Mouse (Mus musculus) telencephalon, adult 2 months (tissue): ENCODE data around the gene Batf2.
"Not testable (repeated sequence)": the region's sequence is repeated elsewhere in the genome, so short reads cannot be mapped to it uniquely, and the experiment has no call there.

ENCODE experiments used
- DNase-seq: peaks from one replicate; pipeline ENCODE4 v3.0.0-alpha.2; 2011; ENCODE audit warnings: low read depth, low spot score

Gene Batf2

GRCm38 (mm10) chr19:6132171-6132827 lies 8.5 kb upstream of the Batf2 start:
- no peak for DNase-seq

DNA sequence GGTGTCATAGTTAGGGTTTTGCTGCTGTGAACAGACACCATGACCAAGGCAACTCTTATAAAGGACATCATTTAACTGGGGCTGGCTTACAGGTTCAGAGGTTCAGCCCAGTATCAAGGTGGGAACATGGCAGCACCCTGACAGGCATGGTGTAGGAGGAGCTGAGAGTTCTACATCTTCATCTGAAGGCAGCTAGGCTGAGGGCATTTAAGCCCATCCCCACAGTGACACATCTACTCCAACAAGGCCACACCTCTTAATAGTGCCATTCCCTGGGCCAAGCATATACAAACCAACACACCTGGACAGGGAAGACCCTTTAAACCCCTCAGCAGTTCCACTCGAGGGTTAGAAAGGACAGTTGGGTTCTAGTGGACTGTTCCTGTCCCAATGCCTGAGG lies 7.6 kb upstream of the Batf2 start:
- not testable (repeated sequence) for DNase-seq

- DNase-seq = no peak
These were observed 4.4 kb upstream of the Batf2 start for GRCm38 (mm10) chr19:6136397-6136796.

- DNase-seq = no peak
These were observed 1.1 kb upstream of the Batf2 start for GRCm38 (mm10) chr19:6139701-6140100.

DNA sequence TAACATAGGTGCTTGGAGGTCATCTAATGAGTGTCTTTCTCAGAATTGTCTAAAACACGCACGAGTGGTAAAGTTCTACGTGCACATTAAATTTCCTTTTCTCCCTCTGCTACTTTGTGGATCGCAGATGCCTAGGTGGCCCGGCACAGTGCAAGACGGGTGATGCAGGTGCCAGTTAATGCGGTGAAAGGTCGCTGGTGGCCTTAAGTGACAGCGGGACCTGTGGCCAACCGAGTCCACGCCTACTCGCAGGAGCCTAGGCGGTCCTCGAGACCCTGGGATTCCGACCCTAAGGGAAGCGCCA lies 457 bp upstream of the Batf2 start:
- no peak for DNase-seq

DNA sequence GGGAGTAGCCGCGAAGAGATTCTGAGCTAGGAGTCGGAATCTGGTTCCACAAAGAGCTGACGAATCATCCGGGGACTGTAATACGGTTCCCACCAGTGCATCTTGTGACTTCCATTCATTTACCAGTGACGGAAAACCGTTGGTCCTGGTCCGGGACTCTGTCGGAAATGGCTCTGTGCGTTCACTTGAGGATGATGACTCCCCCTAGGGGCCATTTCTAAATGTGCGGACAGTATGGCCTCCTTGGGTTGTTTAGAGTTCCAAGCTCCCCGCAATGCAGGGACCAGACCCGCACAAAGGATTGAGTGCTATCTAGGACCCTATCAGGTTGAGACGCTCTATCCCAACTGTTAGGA lies 589 bp downstream of the Batf2 start, which contains the start of gene Arl2:
TSS of gene Arl2 (minus strand) at position 155 of the 356 bp plus-strand sequence.
- DNase-seq = peak; percentile 95

DNA sequence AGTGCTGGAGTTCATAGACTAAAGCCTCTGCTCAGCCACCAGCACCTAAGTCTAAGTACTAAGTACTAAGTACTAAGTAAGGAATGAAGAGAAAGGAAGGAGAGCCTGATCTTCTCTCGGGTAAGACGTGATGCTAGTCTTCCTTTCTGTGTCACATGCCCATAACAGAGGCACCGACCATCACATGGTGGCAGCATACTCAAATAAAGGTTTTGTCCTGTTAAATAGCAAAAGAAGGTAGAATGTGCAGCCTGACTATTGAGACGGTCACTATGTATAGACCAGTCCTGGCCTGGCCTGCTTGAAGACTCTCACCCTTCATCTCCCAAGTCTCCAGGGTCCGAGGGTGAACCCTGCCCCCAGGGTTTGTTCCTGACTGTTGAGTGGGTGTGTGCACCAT lies 4.1 kb downstream of the Batf2 start:
- DNase-seq = no peak

GRCm38 (mm10) chr19:6155174-6155573 lies 14.4 kb downstream of the Batf2 start:
- no peak for DNase-seq

- DNase-seq = no peak
These were observed 15.6 kb downstream of the Batf2 start for GRCm38 (mm10) chr19:6156372-6156771.

- DNase-seq = no peak
These were observed 16.4 kb downstream of the Batf2 start for GRCm38 (mm10) chr19:6157220-6157619.

GRCm38 (mm10) chr19:6163872-6164547 lies 23.2 kb downstream of the Batf2 start:
- no peak for DNase-seq

DNA sequence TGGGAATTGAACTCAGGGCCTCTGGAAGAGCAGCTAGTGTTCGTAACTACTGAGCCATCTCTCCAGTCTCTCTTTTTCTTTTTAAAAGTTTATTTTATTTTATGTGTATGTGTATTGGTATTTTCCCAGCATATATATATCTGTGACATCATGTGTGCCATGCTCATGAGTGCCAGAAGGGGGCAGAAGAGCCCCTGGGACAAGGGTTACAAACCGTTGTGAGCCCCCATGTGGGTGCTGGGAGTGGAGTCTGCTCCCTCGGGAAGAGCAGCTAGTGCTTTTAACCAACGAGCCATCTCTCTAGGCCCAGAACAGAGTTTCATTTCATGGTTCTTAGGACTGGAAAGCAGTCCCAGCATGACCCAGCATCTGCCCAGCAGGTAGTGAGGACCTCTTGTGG lies 26.0 kb downstream of the Batf2 start:
- no peak for DNase-seq

GRCm38 (mm10) chr19:6171215-6171614 lies 30.4 kb downstream of the Batf2 start:
- DNase-seq = no peak

DNA sequence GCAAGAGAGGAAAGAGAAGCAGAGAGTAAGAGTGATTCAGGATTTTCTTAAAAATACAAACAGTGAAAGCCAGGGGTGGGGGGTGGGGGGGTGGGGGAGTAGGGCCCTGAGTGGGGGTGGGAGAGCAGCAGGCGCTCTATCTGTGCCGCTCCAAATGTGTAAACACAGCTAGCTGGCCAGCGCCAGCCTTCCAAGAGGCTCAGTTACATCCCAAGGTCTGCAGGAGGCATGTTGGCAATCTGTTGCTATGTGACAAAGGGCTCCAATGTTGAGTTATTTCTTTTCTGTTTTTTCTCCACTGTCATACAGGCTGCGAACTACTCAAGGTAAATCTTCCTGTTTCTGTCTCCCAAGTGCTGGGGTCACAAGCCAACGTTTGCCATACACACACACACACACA lies 34.0 kb downstream of the Batf2 start:
- DNase-seq = no peak

GRCm38 (mm10) chr19:6178775-6179174 lies 38.0 kb downstream of the Batf2 start:
- no peak for DNase-seq

GRCm38 (mm10) chr19:6181629-6182028 lies 40.8 kb downstream of the Batf2 start:
- DNase-seq = no peak

DNA sequence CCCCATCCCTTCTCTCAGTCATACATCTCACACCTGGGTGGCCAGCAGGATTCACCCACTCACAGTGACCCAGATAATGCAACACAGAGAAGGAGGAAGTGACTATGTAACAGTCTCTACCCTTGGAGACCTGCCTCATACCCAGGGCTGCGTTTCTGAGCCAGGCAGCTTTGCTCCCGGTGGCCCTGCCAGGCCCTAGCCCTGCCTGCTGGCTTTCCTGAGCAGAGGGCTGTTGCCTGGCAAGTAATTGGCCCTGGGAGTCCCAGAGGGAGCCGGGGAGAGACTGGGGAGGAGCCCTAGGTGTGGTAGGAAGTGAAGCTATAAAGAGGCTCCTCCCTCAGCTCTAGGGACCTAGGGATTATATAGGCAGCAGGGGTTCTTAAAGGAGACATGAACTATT lies 41.8 kb downstream of the Batf2 start:
- DNase-seq = no peak

DNA sequence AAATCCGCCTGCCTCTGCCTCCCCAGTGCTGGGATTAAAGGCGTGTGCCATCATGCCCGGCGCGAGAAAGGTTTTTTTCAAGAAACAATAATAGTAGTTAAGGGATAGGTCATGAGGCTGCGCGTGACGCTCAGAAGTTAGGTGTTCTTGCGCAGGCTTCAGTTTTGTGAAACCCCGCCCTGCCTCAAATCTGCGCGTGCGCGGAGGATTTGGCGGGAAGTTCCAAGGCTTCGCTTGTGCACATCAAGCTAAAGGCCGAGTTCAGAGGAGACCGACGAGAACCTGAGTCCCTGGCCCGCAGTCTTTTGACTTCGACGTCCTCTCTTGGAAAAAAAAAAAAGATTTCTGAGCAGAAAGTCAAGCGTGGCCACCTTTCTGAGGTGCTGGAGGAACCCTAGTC lies 43.3 kb downstream of the Batf2 start, which contains the start of gene Majin:
TSS of gene Majin (plus strand) at position 258 of the 400 bp plus-strand sequence.
- DNase-seq = no peak

GRCm38 (mm10) chr19:6204265-6204664 lies 63.5 kb downstream of the Batf2 start:
- DNase-seq = no peak

DNA sequence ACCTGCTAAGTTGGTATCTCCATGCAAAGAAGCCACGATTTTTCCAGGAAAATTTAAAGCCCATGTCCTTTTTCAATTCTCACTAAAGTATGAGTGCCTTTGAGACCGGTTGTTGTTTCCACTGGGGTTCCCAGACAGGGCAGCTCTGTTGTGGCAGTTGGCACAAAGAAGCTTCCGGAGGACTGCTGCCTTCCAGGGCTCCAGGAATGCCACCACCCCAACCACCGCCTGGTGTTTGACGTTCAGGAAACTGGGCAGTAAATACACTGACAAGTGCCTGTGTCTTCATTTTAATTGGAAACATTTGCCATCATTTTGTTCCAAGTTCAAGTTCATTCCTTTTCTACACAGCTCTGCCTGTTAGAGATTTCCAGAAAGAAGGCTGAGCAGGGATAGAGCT lies 65.9 kb downstream of the Batf2 start:
- DNase-seq = no peak

DNA sequence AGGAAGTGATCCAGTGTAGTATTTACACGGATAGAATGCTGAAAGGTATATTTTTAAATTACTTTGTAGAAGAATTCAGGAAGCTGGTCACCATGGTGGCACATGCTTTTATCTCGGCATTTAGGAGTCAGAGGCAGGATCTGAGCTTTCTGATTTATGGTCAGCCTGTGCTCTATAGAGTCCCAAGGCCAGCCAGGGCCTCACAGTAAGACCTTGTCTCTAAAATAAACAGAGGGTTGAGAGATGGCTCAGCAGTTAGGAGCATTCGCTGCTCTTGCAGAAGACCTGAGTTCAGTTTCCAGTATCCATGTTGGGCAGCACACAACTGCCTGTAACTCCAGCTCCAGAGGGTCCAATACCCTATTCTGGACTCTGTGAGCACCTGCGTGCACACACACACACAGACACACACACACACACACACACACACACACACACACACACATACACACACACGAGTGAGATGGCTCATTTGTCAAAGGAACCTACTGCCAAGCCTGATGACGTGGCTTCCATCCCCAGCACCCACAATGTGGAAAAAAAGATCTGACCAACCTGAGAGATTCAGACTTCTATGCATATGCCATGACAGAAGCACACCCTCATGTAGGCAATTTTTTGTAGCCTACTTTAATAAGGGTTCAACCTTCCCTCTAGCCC lies 75.4 kb downstream of the Batf2 start:
- DNase-seq = no peak

GRCm38 (mm10) chr19:6218606-6219005 lies 77.8 kb downstream of the Batf2 start:
- DNase-seq = peak; percentile 27
